In the genomic region with DNA sequence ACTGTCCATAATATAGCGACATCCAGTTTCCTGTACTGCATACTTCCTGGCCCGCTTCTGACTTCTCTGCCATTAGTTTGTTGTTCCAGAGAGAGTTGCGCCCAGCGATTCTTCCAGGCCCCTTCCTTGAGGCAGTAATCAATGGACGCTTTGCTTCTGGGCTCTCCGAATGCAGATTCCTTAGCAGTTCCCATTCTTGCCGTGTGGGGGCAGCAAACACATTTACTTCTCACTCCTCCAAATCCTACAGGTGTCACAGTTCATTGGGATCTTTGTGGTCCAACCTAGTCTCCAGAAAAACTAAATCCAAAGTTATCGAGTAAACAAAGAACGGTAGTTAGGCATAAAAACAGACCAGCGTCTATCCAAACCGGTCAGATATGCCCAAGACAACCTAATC, we compare ENCODE assay signal across 10 mouse cellular contexts. TPM values are rescaled to one million over a fixed set of nuclear protein-coding genes. Genes with fewer than 3 reads are reported as not detected.
DNase-seq lines count a peak whose midpoint lies in the region; ATAC-seq and TF ChIP-seq lines count a peak whose summit lies in the region.
"Had no signal": no experiment of that assay in that cellular context is flagged by ENCODE, and none has a peak within 500 bp of the region (broad histone marks: within the 10 kb centered on the region; RNA-seq: fewer than 3 reads in every experiment).

No protein-coding gene starts in this region.

- no peaks in the 10 kb centered on the region for H3K4me1 ChIP-seq in forebrain, postnatal 0 days (ENCODE audit: insufficient read depth)
- H3K4me1 ChIP-seq in forebrain, embryonic 12.5 days: no peaks in the 10 kb centered on the region; the same call in 1 of the 2 replicates
- peaks cover 6% of the 10 kb centered on the region; the same call in 1 of the 2 replicates for H3K4me1 ChIP-seq in spleen, adult 2 months (ENCODE audit: control insufficient read depth, insufficient read depth, insufficient read length)
- H3K4me1 ChIP-seq in cortical plate, adult 2 months (ENCODE audit: control insufficient read depth, insufficient read depth, low read length): peaks cover 5% of the 10 kb centered on the region

- WGBS in forebrain, postnatal 0 days: 61% methylated on average over 11 of the region's 11 CpGs
- 55% methylated on average over 11 of the region's 11 CpGs for WGBS in forebrain, embryonic 12.5 days
- WGBS in spleen, adult 2 months: 80% methylated on average over 11 of the region's 11 CpGs

- peak; percentile 76 for TF ChIP-seq CTCF in forebrain, postnatal 0 days (IDR thresholded peaks at IDR 0.05; ENCODE audit: low read depth)
- peak; percentile 23; the same call in 1 of the 2 replicates for TF ChIP-seq CTCF in spleen, adult 2 months (IDR thresholded peaks at IDR 0.05; ENCODE audit: extremely low read depth, insufficient read depth, insufficient read length, insufficient replicate concordance)
- TF ChIP-seq CTCF in cortical plate, adult 2 months (IDR thresholded peaks at IDR 0.05; ENCODE audit: extremely low read depth, insufficient read depth, low read length): peak; percentile 73

- no peak overlapping the region for H3K4me3 ChIP-seq in forebrain, postnatal 0 days (ENCODE audit: low read depth, low read length)
- H3K4me3 ChIP-seq in forebrain, embryonic 12.5 days (replicated peaks): no peak overlapping the region
- H3K4me3 ChIP-seq in spleen, adult 2 months (ENCODE audit: extremely low read depth, insufficient read depth, insufficient read length): no peak overlapping the region
- no peak overlapping the region for H3K4me3 ChIP-seq in cortical plate, adult 2 months (ENCODE audit: insufficient read depth, low read length)
- H3K4me3 ChIP-seq: hindbrain, embryonic 15.5 days had no signal

- peak; percentile 60 for DNase-seq in forebrain, postnatal 0 days
- peak in 1 of 2 experiments; percentile 24 for DNase-seq in spleen, adult 2 months (ENCODE audit: low read depth in 1 of 2, low spot score in 2 of 2)
- no peak for DNase-seq in spleen, adult 12 weeks (ENCODE audit: low spot score)
- peak; percentile 70 to 71 for DNase-seq in layer of hippocampus, postnatal 10 days (ENCODE audit: low spot score in 2 of 2)
- peak; percentile 40 for DNase-seq in naive thymus-derived CD4-positive, alpha-beta T cell, adult 2 months (ENCODE audit: low read depth)

- no peak overlapping the region for H3K27ac ChIP-seq in forebrain, postnatal 0 days (ENCODE audit: low read depth, low read length)
- no peak overlapping the region for H3K27ac ChIP-seq in forebrain, embryonic 12.5 days
- H3K27ac ChIP-seq in spleen, adult 2 months (ENCODE audit: insufficient read depth, low read length): no peak overlapping the region
- no peak overlapping the region for H3K27ac ChIP-seq in cortical plate, adult 2 months (ENCODE audit: insufficient read depth, low read length)
- H3K27ac ChIP-seq: hindbrain, embryonic 15.5 days had no signal

- ATAC-seq in forebrain, postnatal 0 days: no peak
- ATAC-seq in forebrain, embryonic 12.5 days (ENCODE audit: low FRiP score): no peak
- no peak for ATAC-seq in erythroblast, adult 5-6 weeks (replicated peaks; ENCODE audit: low FRiP score, poor library complexity, severe bottlenecking)

- no peaks in the 10 kb centered on the region for H3K9me3 ChIP-seq in forebrain, postnatal 0 days (ENCODE audit: low read length)
- no peaks in the 10 kb centered on the region for H3K9me3 ChIP-seq in forebrain, embryonic 12.5 days
- H3K9me3 ChIP-seq: hindbrain, embryonic 15.5 days had no signal

- H3K27me3 ChIP-seq in forebrain, postnatal 0 days (ENCODE audit: insufficient read depth, low read length): no peaks in the 10 kb centered on the region
- no peaks in the 10 kb centered on the region for H3K27me3 ChIP-seq in forebrain, embryonic 12.5 days
- no peaks in the 10 kb centered on the region for H3K27me3 ChIP-seq in spleen, adult 2 months (ENCODE audit: control insufficient read depth, insufficient read depth, low read length)
- H3K27me3 ChIP-seq: hindbrain, embryonic 15.5 days had no signal

- H3K36me3 ChIP-seq in forebrain, postnatal 0 days (ENCODE audit: insufficient read depth): no peaks in the 10 kb centered on the region
- no peaks in the 10 kb centered on the region for H3K36me3 ChIP-seq in forebrain, embryonic 12.5 days (replicated peaks)
- no peaks in the 10 kb centered on the region for H3K36me3 ChIP-seq in spleen, adult 2 months (ENCODE audit: control insufficient read depth, insufficient read depth, low read length)
- H3K36me3 ChIP-seq: hindbrain, embryonic 15.5 days had no signal

- H3K9ac ChIP-seq in forebrain, postnatal 0 days: no peak overlapping the region
- H3K9ac ChIP-seq in forebrain, embryonic 12.5 days: no peak overlapping the region
- H3K9ac ChIP-seq: hindbrain, embryonic 15.5 days had no signal

- no peak overlapping the region for H3K4me2 ChIP-seq in forebrain, postnatal 0 days (ENCODE audit: low read depth)
- no peak overlapping the region for H3K4me2 ChIP-seq in forebrain, embryonic 12.5 days
- H3K4me2 ChIP-seq: hindbrain, embryonic 15.5 days had no signal

- no peak for TF ChIP-seq POLR2A in spleen, adult 2 months (IDR thresholded peaks at IDR 0.05; ENCODE audit: low read depth, low read length)
- TF ChIP-seq POLR2A in cortical plate, adult 2 months (IDR thresholded peaks at IDR 0.05; ENCODE audit: extremely low read depth, insufficient read depth, low read length): no peak

RNA-seq across cellular contexts. Expression of gene Gcnt3, which starts 46.2 kb away (rescaled TPM):
- not detected in 2 replicates for total RNA-seq in forebrain, postnatal 0 days (2014; rRNA removed)
- not detected in 2 replicates for polyA plus RNA-seq in forebrain, postnatal 0 days (2015; fragmentation: Nextera tagmentation; extraction: Ambion mirVana)
- polyA plus RNA-seq in forebrain, embryonic 12.5 days (2016; fragmentation: Nextera tagmentation; extraction: Ambion mirVana): not detected in 2 replicates
- not detected in 2 replicates for polyA plus RNA-seq in spleen, adult 2 months (2012; rRNA removed)
- not detected in 2 replicates for polyA plus RNA-seq in cortical plate, adult 2 months (2012; rRNA removed)
- total RNA-seq in layer of hippocampus, postnatal 10 days (2021): not detected
- not detected in 2 replicates for total RNA-seq in erythroblast, adult 5-6 weeks (2015; ENCODE audit: low replicate concordance)
- total RNA-seq in erythroblast, adult 5-6 weeks (2017; ENCODE audit: low replicate concordance): not detected in 2 replicates
- polyA plus RNA-seq: hindbrain, embryonic 15.5 days; neural tube, embryonic 14.5 days had no signal

RNA-seq across cellular contexts. Expression of gene Fam81a, which starts 58.3 kb away (rescaled TPM):
- 25.6 and 33.5 TPM in 2 replicates for total RNA-seq in forebrain, postnatal 0 days (2014; rRNA removed)
- 16.4 and 29.4 TPM in 2 replicates for polyA plus RNA-seq in forebrain, postnatal 0 days (2015; fragmentation: Nextera tagmentation; extraction: Ambion mirVana)
- polyA plus RNA-seq in forebrain, embryonic 12.5 days (2016; fragmentation: Nextera tagmentation; extraction: Ambion mirVana): 4.9 and 5.7 TPM in 2 replicates
- 0.26 and 0.50 TPM in 2 replicates for polyA plus RNA-seq in spleen, adult 2 months (2012; rRNA removed)
- polyA plus RNA-seq in cortical plate, adult 2 months (2012; rRNA removed): 135 and 144 TPM in 2 replicates
- 100 to 1,000 TPM; 109 to 116 TPM for total RNA-seq in layer of hippocampus, postnatal 10 days (2021)
- total RNA-seq in erythroblast, adult 5-6 weeks (2015; ENCODE audit: low replicate concordance): not detected in 2 replicates
- not detected in 2 replicates for total RNA-seq in erythroblast, adult 5-6 weeks (2017; ENCODE audit: low replicate concordance)

Comparison
In these comparisons a context has a peak if more than half of its experiments do, and no peak if none do; other contexts are left out.
1. CTCF ChIP-seq: peak in every context shown above with its lines; median percentile 76 in forebrain, postnatal 0 days; 73 in cortical plate, adult 2 months; 23 in spleen, adult 2 months.